Mouse (Mus musculus): Measurements from ENCODE around the gene Chrna5. TPM values are rescaled to one million over a fixed set of nuclear protein-coding genes. Genes with fewer than 3 reads are reported as not detected.

Chrna5 gene
- 0.10 and 0.47 TPM in 2 replicates for polyA plus RNA-seq (2012; rRNA removed; ENCODE audit: low replicate concordance)

DNA sequence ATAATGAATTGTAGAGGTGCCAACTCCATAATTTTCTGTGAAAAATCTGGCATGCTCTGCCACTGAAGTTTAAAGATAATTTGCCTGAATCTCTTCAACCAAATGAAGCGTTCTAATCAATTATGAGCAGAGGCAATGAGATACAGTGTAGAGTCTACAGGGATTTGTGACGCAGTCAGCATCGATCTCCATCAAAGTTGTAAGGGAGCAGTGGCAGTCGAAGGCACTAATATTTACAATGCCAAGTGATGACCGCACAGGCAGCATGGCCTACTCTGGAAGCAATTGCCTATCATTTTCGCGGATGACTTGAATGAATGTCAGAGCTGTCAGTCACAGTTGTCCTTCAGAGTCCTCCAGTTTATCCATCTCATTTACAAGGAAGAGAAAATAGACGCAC lies at the start of gene Chrna5:
Gene Chrna5, plus strand, starts transcription at position 207 of the 400 bp plus-strand sequence.

DNA sequence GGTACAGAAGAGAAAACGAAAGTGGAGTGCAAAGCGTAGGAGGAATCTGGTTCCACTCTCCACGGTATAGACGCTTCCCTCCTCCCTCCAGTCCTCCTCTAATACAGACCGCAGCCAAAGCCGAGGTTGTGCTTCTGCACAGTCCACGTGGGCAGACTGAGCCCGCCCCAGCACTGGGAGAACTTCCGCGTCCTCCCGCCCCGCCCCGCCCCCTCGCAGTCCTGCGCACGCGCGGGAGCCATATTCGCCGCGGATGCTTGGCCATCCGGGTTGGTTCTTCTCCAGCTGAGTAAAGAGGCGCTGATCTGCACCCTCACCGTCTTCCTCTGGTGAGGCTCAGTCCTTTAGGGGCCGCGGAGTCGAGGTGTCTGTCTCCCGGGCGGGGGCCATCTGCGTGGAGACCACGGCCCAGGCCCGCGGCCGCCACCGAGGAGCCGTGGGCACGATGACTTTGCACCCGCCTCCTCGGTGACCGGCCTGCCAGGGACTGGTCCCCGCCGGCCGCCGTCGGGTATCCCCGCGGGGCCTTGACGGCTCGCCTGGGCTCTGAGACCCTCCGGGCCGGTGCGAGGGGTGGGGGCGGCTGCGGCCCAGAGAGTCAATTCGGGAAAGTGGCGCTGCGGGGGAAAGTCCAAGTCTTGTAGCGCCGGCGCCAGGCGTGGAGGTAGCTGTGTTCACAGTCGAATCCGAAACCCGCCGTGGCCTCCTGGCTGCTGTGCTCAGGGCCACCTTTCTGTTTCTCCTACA lies 29.9 kb upstream of the Chrna5 start, which contains the start of the genes Psma4 and AY074887:
Gene Psma4, plus strand, starts transcription at position 216 of the 747 bp plus-strand sequence.
Gene AY074887, minus strand, starts transcription at position 424 of the 747 bp plus-strand sequence.

GRCm38 (mm10) chr9:55026275-55026663 lies 45.6 kb downstream of the Chrna5 start, which contains the start of gene Chrna3:
Gene Chrna3 (minus strand): TSS chr9:55026562.

DNA sequence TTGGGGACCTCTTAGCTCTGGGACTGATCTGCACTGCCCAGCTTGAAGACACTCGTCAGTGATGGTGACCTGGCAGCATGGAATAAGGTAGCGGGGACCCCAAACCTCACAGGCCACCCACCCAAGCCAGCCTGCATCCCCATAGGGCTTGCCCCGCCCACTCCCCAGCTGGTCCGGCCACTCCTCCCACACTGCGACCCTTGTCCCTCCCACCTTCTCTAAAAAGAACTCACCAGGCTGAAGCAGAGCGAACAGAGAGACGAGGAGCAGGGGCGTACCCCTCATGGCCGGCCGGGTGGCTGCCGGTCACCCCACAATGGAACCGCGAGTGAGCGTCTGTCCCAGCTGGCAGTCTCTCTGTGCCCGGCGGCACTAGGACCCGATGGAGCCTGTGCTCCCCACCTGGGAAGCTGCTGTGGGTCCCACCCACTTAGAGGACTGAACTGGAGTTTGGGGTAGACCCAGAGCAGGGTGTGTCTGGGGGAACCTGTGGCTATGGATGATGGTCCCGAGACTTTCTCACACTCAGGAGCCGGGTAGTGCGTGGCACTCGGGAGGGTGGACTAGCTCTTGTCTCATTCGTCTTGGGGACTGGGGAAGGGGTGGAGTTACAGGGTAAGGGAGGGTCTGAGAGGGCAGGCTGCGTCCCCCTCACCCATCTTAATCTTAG lies 67.7 kb downstream of the Chrna5 start, which contains the start of gene Chrnb4:
Gene Chrnb4, minus strand, starts transcription at position 569 of the 670 bp plus-strand sequence.

Other genes with a start within 250 kb of the Chrna5 start
- gene Wdr61, start 246.4 kb upstream of the Chrna5 start, polyA plus RNA-seq (2012; rRNA removed; ENCODE audit: low replicate concordance) = 19.1 and 46.1 TPM in 2 replicates
- 11.7 and 22.6 TPM in 2 replicates for gene Crabp1, start 216.1 kb upstream of the Chrna5 start, polyA plus RNA-seq (2012; rRNA removed; ENCODE audit: low replicate concordance)
- gene Ireb2, start 117.1 kb upstream of the Chrna5 start, polyA plus RNA-seq (2012; rRNA removed; ENCODE audit: low replicate concordance) = 3.5 and 9.4 TPM in 2 replicates
- 0.75 and 1.7 TPM in 2 replicates for gene Hykk, start 63.6 kb upstream of the Chrna5 start, polyA plus RNA-seq (2012; rRNA removed; ENCODE audit: low replicate concordance)
- gene Psma4, start 30.1 kb upstream of the Chrna5 start, polyA plus RNA-seq (2012; rRNA removed; ENCODE audit: low replicate concordance) = 41.6 and 131 TPM in 2 replicates
- not detected in 2 replicates for gene AY074887, start 29.9 kb upstream of the Chrna5 start, polyA plus RNA-seq (2012; rRNA removed; ENCODE audit: low replicate concordance)
- 0.06 TPM in 1 of 2 replicates, not detected in the other for gene Chrna3, start 45.7 kb downstream of the Chrna5 start, polyA plus RNA-seq (2012; rRNA removed; ENCODE audit: low replicate concordance)
- 1.6 and 2.1 TPM in 2 replicates for gene Chrnb4, start 67.9 kb downstream of the Chrna5 start, polyA plus RNA-seq (2012; rRNA removed; ENCODE audit: low replicate concordance)
- 14.5 and 29.9 TPM in 2 replicates for gene Ube2q2, start 168.0 kb downstream of the Chrna5 start, polyA plus RNA-seq (2012; rRNA removed; ENCODE audit: low replicate concordance)
- 13.0 and 17.3 TPM in 2 replicates for gene Fbxo22, start 228.0 kb downstream of the Chrna5 start, polyA plus RNA-seq (2012; rRNA removed; ENCODE audit: low replicate concordance)